Mouse (Mus musculus) lung, postnatal 0 days (tissue): ENCODE measurements around the gene Matk.

Source experiments
- CTCF ChIP-seq: IDR thresholded peaks from 2 replicates; pipeline ENCODE4 v1.5.1; 2016; ENCODE audit warnings: antibody characterized with exemption, mild to moderate bottlenecking
- EP300 ChIP-seq: IDR thresholded peaks from 2 replicates; pipeline ENCODE4 v1.6.1; 2016; ENCODE audit warnings: antibody characterized with exemption, mild to moderate bottlenecking, control low read depth

DNA sequence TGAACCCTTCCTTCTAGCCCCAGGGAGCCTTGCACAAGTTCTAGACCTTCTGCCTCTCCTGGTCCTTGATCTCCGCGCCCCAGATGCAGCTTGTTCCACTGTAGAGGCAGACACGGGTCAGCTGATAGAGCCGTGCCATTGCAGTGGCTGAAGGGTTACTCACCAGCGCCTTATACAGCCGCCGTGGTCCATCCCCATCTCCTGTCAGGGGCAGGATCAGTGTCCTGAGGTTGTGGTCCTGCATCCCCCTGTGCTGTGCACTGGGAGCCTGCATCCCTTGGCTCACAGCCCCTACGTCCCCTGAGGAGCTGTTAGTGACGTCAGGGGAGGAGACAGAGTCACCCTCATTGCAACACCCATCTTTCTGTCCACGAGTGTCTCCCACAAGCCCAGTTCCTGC lies 50.5 kb downstream of the Matk start:
- TF ChIP-seq EP300 (no peak), CTCF (no peak)
